Mouse (Mus musculus) intestine, postnatal 0 days (tissue): ENCODE data around the gene Syn2. TPM values are rescaled to one million over a fixed set of nuclear protein-coding genes. Genes with fewer than 3 reads are reported as not detected.
A peak's percentile ranks its signal among the peaks of the same experiment; 100 is the strongest.

Experiments used
- ATAC-seq: fragments of 200-750 bp; cut with Nextera tagmentation; 2 replicates; pipeline ENCODE4 v1.8.0; 2017; ENCODE audit warnings: mild to moderate bottlenecking, moderate TSS enrichment, moderate library complexity
- H3K27ac ChIP-seq: fragments of 300-500 bp; sonication (generic); 2 replicates; pipeline ENCODE4 v1.5.1; 2014; ENCODE audit warnings: mild to moderate bottlenecking, low read depth, low read length, moderate library complexity
- H3K27me3 ChIP-seq: fragments of 300-500 bp; sonication (generic); replicated peaks from 2 replicates; pipeline ENCODE4 v1.6.1; 2014; ENCODE audit warnings: low read length, mixed read lengths; ENCODE audit not compliant: control insufficient read depth, insufficient read depth
- H3K36me3 ChIP-seq: fragments of 300-500 bp; sonication (generic); 2 replicates; pipeline ENCODE4 v1.6.1; 2014; ENCODE audit warnings: mild to moderate bottlenecking, moderate library complexity; ENCODE audit not compliant: control insufficient read depth, insufficient read depth
- H3K4me1 ChIP-seq: fragments of 300-500 bp; sonication (generic); replicated peaks from 2 replicates; pipeline ENCODE4 v1.6.1; 2014; ENCODE audit warnings: antibody characterized with exemption, low read length, mixed read lengths; ENCODE audit not compliant: control insufficient read depth, insufficient read depth
- H3K4me2 ChIP-seq: fragments of 300-500 bp; sonication (generic); replicated peaks from 2 replicates; pipeline ENCODE4 v1.6.1; 2014; ENCODE audit warnings: low read depth, mild to moderate bottlenecking, moderate library complexity
- H3K4me3 ChIP-seq: fragments of 300-500 bp; sonication (generic); 2 replicates; pipeline ENCODE4 v1.5.1; 2014; ENCODE audit warnings: low read depth, low read length
- H3K9ac ChIP-seq: fragments of 300-500 bp; sonication (generic); 2 replicates; pipeline ENCODE4 v1.6.1; 2014; ENCODE audit warnings: mild to moderate bottlenecking, low read depth, low read length
- H3K9me3 ChIP-seq: fragments of 300-500 bp; sonication (generic); 2 replicates; pipeline ENCODE4 v1.6.1; 2016; ENCODE audit warnings: mixed run types; ENCODE audit not compliant: control insufficient read depth
- CTCF ChIP-seq: sonication (generic); IDR thresholded peaks from 2 replicates; pipeline ENCODE4 v1.5.1; 2016; ENCODE audit warnings: low read depth, mild to moderate bottlenecking, control low read depth, antibody characterized with exemption, moderate library complexity
- WGBS: fragments of 180-500 bp; shearing (Covaris S2); extraction: QIAGEN DNeasy Blood & Tissue Kit; methylation state at CpG from one replicate; pipeline ENCODE4 v1.1.7; 2014; 5-methylcytosine and 5-hydroxymethylcytosine counted together
- microRNA-seq: library from miRNA; unstranded; fragments of <30 nt; microRNA quantifications from one replicate; pipeline ENCODE4, GENCODE M21; 2016
- polyA plus RNA-seq: library from polyadenylated mRNA; unstranded; fragments of >200 nt; fragmentation: Nextera tagmentation; extraction: Ambion mirVana; gene quantifications from 2 replicates; pipeline ENCODE4 v1.2.1, GENCODE M21; 2015

Gene Syn2
- polyA plus RNA-seq, 1 experiment from 2014 or later, result 4.7 TPM

- no peak overlapping the region for H3K4me3 ChIP-seq
- H3K27ac ChIP-seq, result no peak overlapping the region
- no peaks in the 10 kb centered on the region for H3K9me3 ChIP-seq
- no peak overlapping the region for H3K9ac ChIP-seq
- no peak overlapping the region for H3K4me2 ChIP-seq
- 73% methylated on average over 8 of the region's 8 CpGs for WGBS
- no peak for TF ChIP-seq CTCF
- no peaks in the 10 kb centered on the region for H3K36me3 ChIP-seq
- H3K4me1 ChIP-seq, result peaks cover 4% of the 10 kb centered on the region
- peak; percentile 54; the same call in 1 of the 2 replicates for ATAC-seq
- no peaks in the 10 kb centered on the region for H3K27me3 ChIP-seq
Measured at GRCm38 (mm10) chr6:115320927-115321714, 186.4 kb downstream of the Syn2 start.

GRCm38 (mm10) chr6:115321883-115322351 lies 187.2 kb downstream of the Syn2 start:
- Histone ChIP-seq H3K4me1 (peaks cover 4% of the 10 kb centered on the region; the same call in 1 of the 2 replicates), H3K4me2 (no peak overlapping the region), H3K4me3 (no peak overlapping the region), H3K9me3 (no peaks in the 10 kb centered on the region), H3K36me3 (no peaks in the 10 kb centered on the region), H3K9ac (no peak overlapping the region), H3K27ac (no peak overlapping the region), H3K27me3 (no peaks in the 10 kb centered on the region)
- no peak for ATAC-seq
- no peak for TF ChIP-seq CTCF
- WGBS, result 66% methylated on average over 6 of the region's 6 CpGs

- Histone ChIP-seq H3K9ac (no peak overlapping the region), H3K27me3 (no peaks in the 10 kb centered on the region), H3K9me3 (no peaks in the 10 kb centered on the region), H3K4me2 (no peak overlapping the region), H3K4me3 (no peak overlapping the region), H3K4me1 (peaks cover 4% of the 10 kb centered on the region; the same call in 1 of the 2 replicates), H3K27ac (no peak overlapping the region), H3K36me3 (no peaks in the 10 kb centered on the region)
- no peak for TF ChIP-seq CTCF
- ATAC-seq, result no peak
- WGBS, result 91% methylated on average over 5 of the region's 5 CpGs
Measured at GRCm38 (mm10) chr6:115322956-115323355, 188.3 kb downstream of the Syn2 start.

GRCm38 (mm10) chr6:115330964-115331363 lies 196.3 kb downstream of the Syn2 start:
- Histone ChIP-seq H3K4me3 (no peak overlapping the region), H3K4me2 (no peak overlapping the region), H3K9ac (no peak overlapping the region), H3K9me3 (no peaks in the 10 kb centered on the region), H3K27me3 (no peaks in the 10 kb centered on the region), H3K27ac (no peak overlapping the region), H3K4me1 (no peaks in the 10 kb centered on the region), H3K36me3 (no peaks in the 10 kb centered on the region)
- TF ChIP-seq CTCF, result no peak
- ATAC-seq, result no peak

Small RNAs within 50 kb of the gene (microRNA-seq; reads per million reads assigned to microRNA genes)
- not detected for gene Gm24767

Other genes with a start within 250 kb of the Syn2 start
- 31.1 and 33.0 TPM in 2 replicates for gene Vgll4, start 164.9 kb upstream of the Syn2 start, polyA plus RNA-seq
- gene Tamm41, start 97.0 kb upstream of the Syn2 start, polyA plus RNA-seq, result 42.6 and 43.8 TPM in 2 replicates
- not detected in 2 replicates for gene Gm17482, start 92.4 kb downstream of the Syn2 start, polyA plus RNA-seq
- gene Timp4, start 117.3 kb downstream of the Syn2 start, polyA plus RNA-seq, result 0.12 and 0.17 TPM in 2 replicates
- gene Pparg, start 226.0 kb downstream of the Syn2 start, polyA plus RNA-seq, result 17.8 and 20.5 TPM in 2 replicates